Mouse (Mus musculus) cerebellum, adult 2 months (tissue): Measurements from ENCODE around the gene Klhl22.

Experiments used
- CTCF ChIP-seq: fragments of 200-500 bp; IDR thresholded peaks from 2 replicates; pipeline ENCODE4 v1.5.1; 2011; ENCODE audit warnings: low read depth, mild to moderate bottlenecking, control low read depth, low read length, moderate library complexity, borderline replicate concordance; ENCODE audit not compliant: insufficient read depth
- POLR2A ChIP-seq: fragments of 200-500 bp; IDR thresholded peaks from 2 replicates; pipeline ENCODE4 v1.6.1; 2011; ENCODE audit warnings: low read length, control low read depth, borderline replicate concordance; ENCODE audit not compliant: insufficient read depth

- TF ChIP-seq CTCF (no peak), POLR2A (no peak)
Measured at GRCm38 (mm10) chr16:17796519-17796918, 37.1 kb downstream of the Klhl22 start.
